Mouse (Mus musculus): ENCODE results near the gene Krt222.

- TF ChIP-seq CTCF (IDR thresholded peaks at IDR 0.05; ENCODE audit: low read depth, low read length) = no peak
- no peak for TF ChIP-seq GATA1 (IDR thresholded peaks at IDR 0.05; ENCODE audit: borderline replicate concordance, low read length)
- TF ChIP-seq TAL1 (conservative IDR thresholded peaks at IDR 0.05; ENCODE audit: low read depth, low read length) = no peak
- no peak for TF ChIP-seq POLR2AphosphoS5 (IDR thresholded peaks at IDR 0.05; ENCODE audit: insufficient replicate concordance, low read depth, low read length)
- no peak for TF ChIP-seq GATA2 (IDR thresholded peaks at IDR 0.05; ENCODE audit: borderline replicate concordance, low read depth, low read length)
Observed at GRCm38 (mm10) chr11:99276786-99277185, 32.9 kb upstream of the Krt222 start.

Measured in G1E (cell line).